Mouse (Mus musculus): ENCODE measurements around the gene Platr17. TPM values are rescaled to one million over a fixed set of nuclear protein-coding genes. Genes with fewer than 3 reads are reported as not detected.
"Not testable (repeated sequence)": the region's sequence is repeated elsewhere in the genome, so short reads cannot be mapped to it uniquely, and the experiment has no call there.

Platr17 gene
- polyA plus RNA-seq (2014; fragmentation: Nextera tagmentation; extraction: Ambion mirVana) = 0.28 TPM in 1 of 2 replicates, not detected in the other

DNA sequence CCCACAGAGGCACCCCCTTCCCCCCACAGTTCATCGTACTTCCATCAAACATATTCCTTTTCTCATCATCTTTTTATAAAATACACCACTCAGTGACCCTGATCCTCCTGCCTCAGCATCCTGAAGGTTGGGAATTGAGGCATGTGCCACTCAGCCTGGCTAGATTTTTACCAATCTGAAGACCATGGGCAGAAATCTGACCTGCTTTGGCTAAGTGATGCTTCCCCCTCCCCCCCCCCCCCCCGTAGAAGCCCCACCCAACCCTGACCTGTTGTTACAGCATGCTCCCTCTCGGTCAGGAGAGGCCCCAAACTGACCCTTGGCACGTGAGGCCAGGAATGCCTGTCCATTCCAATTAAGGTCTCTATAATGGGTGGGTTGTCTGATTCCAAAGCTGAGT is at the start of gene Platr17:
Gene Platr17, plus strand, starts transcription at position 301 of the 400 bp plus-strand sequence.
- ATAC-seq; H3K4me3 ChIP-seq (ENCODE audit: low read depth, low read length); H3K27ac ChIP-seq (ENCODE audit: low read depth, low read length); H3K9me3 ChIP-seq (replicated peaks; ENCODE audit: control insufficient read depth, low read length); H3K36me3 ChIP-seq (ENCODE audit: control insufficient read depth, insufficient read depth, low read length); DNase-seq (ENCODE audit: low spot score); H3K9ac ChIP-seq (ENCODE audit: low read length); H3K27me3 ChIP-seq (replicated peaks; ENCODE audit: control insufficient read depth, insufficient read depth, low read length); H3K4me1 ChIP-seq (ENCODE audit: control insufficient read depth, insufficient read depth, low read length); H3K4me2 ChIP-seq (ENCODE audit: low read length): not testable (repeated sequence)
- WGBS = 47% methylated on average over 3 of the region's 4 CpGs

DNA sequence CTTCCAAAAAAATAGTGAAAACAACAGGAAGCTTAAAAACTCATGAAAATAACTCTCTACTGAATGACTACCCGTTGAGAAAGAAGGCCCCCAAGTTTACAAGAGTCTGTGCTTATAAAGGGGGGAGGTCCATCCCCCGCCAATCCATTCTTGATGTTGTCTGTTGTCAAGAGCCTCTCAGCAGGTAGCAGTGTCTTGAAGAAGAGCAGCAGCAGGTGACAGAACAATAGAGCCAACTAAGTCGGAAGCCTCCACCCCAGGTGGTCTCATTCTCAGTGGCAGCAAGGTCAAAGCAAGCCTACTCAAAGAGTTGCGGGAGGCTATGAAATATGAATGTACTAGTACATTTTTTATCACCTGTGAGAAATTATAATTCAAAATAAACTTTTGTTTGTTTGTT is 47.1 kb upstream of the Platr17 start:
- no peak overlapping the region for H3K4me3 ChIP-seq (ENCODE audit: low read depth, low read length)
- H3K4me2 ChIP-seq (ENCODE audit: low read length) = no peak overlapping the region
- no peaks in the 10 kb centered on the region for H3K36me3 ChIP-seq (ENCODE audit: control insufficient read depth, insufficient read depth, low read length)
- ATAC-seq (no peak), DNase-seq (ENCODE audit: low spot score) (no peak)
- no peak overlapping the region for H3K27ac ChIP-seq (ENCODE audit: low read depth, low read length)
- no peak overlapping the region for H3K9ac ChIP-seq (ENCODE audit: low read length)
- no peaks in the 10 kb centered on the region for H3K27me3 ChIP-seq (replicated peaks; ENCODE audit: control insufficient read depth, insufficient read depth, low read length)
- H3K9me3 ChIP-seq (replicated peaks; ENCODE audit: control insufficient read depth, low read length) = no peaks in the 10 kb centered on the region
- no peaks in the 10 kb centered on the region for H3K4me1 ChIP-seq (ENCODE audit: control insufficient read depth, insufficient read depth, low read length)
- 77% methylated on average over 4 of the region's 4 CpGs for WGBS

- WGBS = 44% methylated on average over 9 of the region's 9 CpGs
- no peak for DNase-seq (ENCODE audit: low spot score)
- no peak overlapping the region for H3K27ac ChIP-seq (ENCODE audit: low read depth, low read length)
- H3K9ac ChIP-seq (ENCODE audit: low read length) = no peak overlapping the region
- H3K4me2 ChIP-seq (ENCODE audit: low read length) = no peak overlapping the region
- no peaks in the 10 kb centered on the region for H3K9me3 ChIP-seq (replicated peaks; ENCODE audit: control insufficient read depth, low read length)
- H3K4me3 ChIP-seq (ENCODE audit: low read depth, low read length) = no peak overlapping the region
- no peaks in the 10 kb centered on the region for H3K4me1 ChIP-seq (ENCODE audit: control insufficient read depth, insufficient read depth, low read length)
- H3K36me3 ChIP-seq (ENCODE audit: control insufficient read depth, insufficient read depth, low read length) = no peaks in the 10 kb centered on the region
- H3K27me3 ChIP-seq (replicated peaks; ENCODE audit: control insufficient read depth, insufficient read depth, low read length) = no peaks in the 10 kb centered on the region
- no peak for ATAC-seq
Measured at GRCm38 (mm10) chr17:33865330-33866030, 39.5 kb upstream of the Platr17 start.

DNA sequence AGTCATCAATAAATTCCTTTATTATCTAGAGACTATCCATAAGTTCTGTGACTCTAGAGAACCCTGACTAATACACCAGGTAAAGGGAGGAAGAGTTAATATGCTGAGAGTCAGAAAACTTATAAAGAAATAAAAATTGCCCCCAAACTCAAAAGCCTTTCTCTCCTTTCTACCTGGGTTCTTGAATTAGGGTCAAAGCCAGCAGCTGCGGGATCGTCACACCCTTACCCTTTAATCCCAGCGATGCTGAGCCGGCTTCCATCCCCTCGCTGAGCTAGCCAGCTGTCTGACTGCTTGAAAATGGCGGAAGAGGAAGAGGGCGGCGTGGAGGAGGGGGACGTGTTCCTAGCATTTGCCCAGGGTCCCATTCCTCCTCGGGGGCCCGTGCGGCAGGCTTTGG is 31.4 kb upstream of the Platr17 start, which contains the start of gene Gm7029:
Gene Gm7029, plus strand, starts transcription at position 301 of the 400 bp plus-strand sequence.
- H3K36me3 ChIP-seq (ENCODE audit: control insufficient read depth, insufficient read depth, low read length) = peaks cover 12% of the 10 kb centered on the region; the same call in 1 of the 2 replicates
- H3K27me3 ChIP-seq (replicated peaks; ENCODE audit: control insufficient read depth, insufficient read depth, low read length); H3K27ac ChIP-seq (ENCODE audit: low read depth, low read length); DNase-seq (ENCODE audit: low spot score); H3K9ac ChIP-seq (ENCODE audit: low read length); H3K4me3 ChIP-seq (ENCODE audit: low read depth, low read length); H3K4me2 ChIP-seq (ENCODE audit: low read length); H3K9me3 ChIP-seq (replicated peaks; ENCODE audit: control insufficient read depth, low read length); ATAC-seq; H3K4me1 ChIP-seq (ENCODE audit: control insufficient read depth, insufficient read depth, low read length): not testable (repeated sequence)
- 90% methylated on average over 3 of the region's 12 CpGs for WGBS

DNA sequence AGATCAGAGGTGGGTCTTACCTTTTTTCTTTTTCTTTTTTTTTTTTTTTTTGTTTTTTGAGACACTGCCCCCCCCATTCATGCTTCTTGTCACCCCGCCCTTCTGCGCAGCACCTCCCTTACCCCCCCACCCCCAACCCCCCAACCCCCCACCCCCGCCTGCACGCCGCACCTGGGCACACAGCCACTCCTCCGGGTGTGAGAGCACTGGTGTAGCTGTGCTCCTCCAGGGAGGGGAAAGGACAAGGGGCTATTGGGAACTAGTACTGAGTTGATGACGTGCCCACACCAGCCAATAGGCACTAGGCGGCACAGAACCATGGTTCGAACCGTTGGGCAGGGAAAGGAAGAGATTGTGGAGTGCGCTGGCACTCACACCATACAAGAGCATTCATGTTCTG is 30.5 kb upstream of the Platr17 start:
- Histone ChIP-seq H3K27me3 (replicated peaks; ENCODE audit: control insufficient read depth, insufficient read depth, low read length) (no peaks in the 10 kb centered on the region), H3K36me3 (ENCODE audit: control insufficient read depth, insufficient read depth, low read length) (peaks cover 18% of the 10 kb centered on the region; the same call in 1 of the 2 replicates), H3K9me3 (replicated peaks; ENCODE audit: control insufficient read depth, low read length) (no peaks in the 10 kb centered on the region), H3K4me3 (ENCODE audit: low read depth, low read length) (no peak overlapping the region), H3K27ac (ENCODE audit: low read depth, low read length) (no peak overlapping the region), H3K4me1 (ENCODE audit: control insufficient read depth, insufficient read depth, low read length) (no peaks in the 10 kb centered on the region), H3K9ac (ENCODE audit: low read length) (no peak overlapping the region), H3K4me2 (ENCODE audit: low read length) (no peak overlapping the region)
- 90% methylated on average over 8 of the region's 11 CpGs for WGBS
- DNase-seq (ENCODE audit: low spot score) = no peak
- no peak for ATAC-seq

- H3K4me1 ChIP-seq (ENCODE audit: control insufficient read depth, insufficient read depth, low read length); H3K27ac ChIP-seq (ENCODE audit: low read depth, low read length); DNase-seq (ENCODE audit: low spot score); H3K9me3 ChIP-seq (replicated peaks; ENCODE audit: control insufficient read depth, low read length); H3K27me3 ChIP-seq (replicated peaks; ENCODE audit: control insufficient read depth, insufficient read depth, low read length); H3K9ac ChIP-seq (ENCODE audit: low read length); H3K4me2 ChIP-seq (ENCODE audit: low read length); H3K4me3 ChIP-seq (ENCODE audit: low read depth, low read length); ATAC-seq: not testable (repeated sequence)
- WGBS = 80% methylated on average over 5 of the region's 5 CpGs
- peaks cover 24% of the 10 kb centered on the region; the same call in 1 of the 2 replicates for H3K36me3 ChIP-seq (ENCODE audit: control insufficient read depth, insufficient read depth, low read length)
Measured at GRCm38 (mm10) chr17:33875797-33876196, 29.1 kb upstream of the Platr17 start.

GRCm38 (mm10) chr17:33884320-33884719 is 20.6 kb upstream of the Platr17 start:
- H3K27me3 ChIP-seq (replicated peaks; ENCODE audit: control insufficient read depth, insufficient read depth, low read length); H3K4me3 ChIP-seq (ENCODE audit: low read depth, low read length); H3K9me3 ChIP-seq (replicated peaks; ENCODE audit: control insufficient read depth, low read length); H3K4me2 ChIP-seq (ENCODE audit: low read length); H3K9ac ChIP-seq (ENCODE audit: low read length); DNase-seq (ENCODE audit: low spot score); H3K4me1 ChIP-seq (ENCODE audit: control insufficient read depth, insufficient read depth, low read length); H3K27ac ChIP-seq (ENCODE audit: low read depth, low read length); ATAC-seq: not testable (repeated sequence)
- WGBS = 94% methylated on average over 9 of the region's 11 CpGs
- H3K36me3 ChIP-seq (ENCODE audit: control insufficient read depth, insufficient read depth, low read length) = peaks cover 35% of the 10 kb centered on the region

DNA sequence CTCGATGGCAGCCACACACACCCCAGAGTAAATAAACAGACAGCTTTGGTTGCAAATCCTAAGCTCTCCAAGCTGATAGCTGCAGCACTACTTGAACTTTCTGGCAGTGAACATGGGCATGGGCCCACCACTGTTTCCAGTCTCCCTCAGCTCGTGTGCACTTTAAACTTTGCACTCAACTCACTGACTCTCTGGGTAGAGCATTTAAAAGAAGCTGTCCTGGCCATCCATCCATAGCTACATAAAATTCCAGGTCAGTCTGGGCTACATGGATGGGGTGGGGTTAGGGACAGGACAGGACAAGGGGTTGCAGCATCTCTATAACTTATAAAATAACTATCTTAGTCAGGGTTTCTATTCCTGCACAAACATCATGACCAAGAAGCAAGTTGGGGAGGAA is 17.1 kb upstream of the Platr17 start:
- WGBS = 82% methylated on average over 2 of the region's 2 CpGs
- not testable (repeated sequence) for H3K27ac ChIP-seq (ENCODE audit: low read depth, low read length); H3K4me3 ChIP-seq (ENCODE audit: low read depth, low read length); H3K9me3 ChIP-seq (replicated peaks; ENCODE audit: control insufficient read depth, low read length); H3K9ac ChIP-seq (ENCODE audit: low read length); H3K27me3 ChIP-seq (replicated peaks; ENCODE audit: control insufficient read depth, insufficient read depth, low read length); DNase-seq (ENCODE audit: low spot score); H3K4me2 ChIP-seq (ENCODE audit: low read length); H3K4me1 ChIP-seq (ENCODE audit: control insufficient read depth, insufficient read depth, low read length); ATAC-seq
- H3K36me3 ChIP-seq (ENCODE audit: control insufficient read depth, insufficient read depth, low read length) = peaks cover 14% of the 10 kb centered on the region

DNA sequence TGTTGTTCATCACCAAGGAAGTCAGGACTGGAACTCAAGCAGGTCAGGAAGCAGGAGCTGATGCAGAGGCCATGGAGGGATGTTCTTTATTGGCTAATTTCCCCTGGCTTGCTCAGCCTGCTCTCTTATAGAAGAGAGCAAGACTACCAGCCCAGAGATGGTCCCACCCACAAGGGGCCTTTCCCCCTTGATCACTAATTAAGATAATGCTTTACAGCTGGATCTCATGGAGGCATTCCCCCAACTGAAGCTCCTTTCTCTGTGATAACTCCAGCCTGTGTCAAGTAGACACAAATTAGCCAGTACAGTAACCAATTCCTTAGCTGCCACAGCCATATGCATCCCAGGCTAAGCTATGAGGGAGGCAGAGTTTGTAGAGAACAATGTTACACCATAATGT is 16.7 kb upstream of the Platr17 start:
- Histone ChIP-seq H3K36me3 (ENCODE audit: control insufficient read depth, insufficient read depth, low read length) (peaks cover 12% of the 10 kb centered on the region), H3K4me2 (ENCODE audit: low read length) (peak overlapping the region; percentile 60)
- H3K9ac ChIP-seq (ENCODE audit: low read length); H3K4me3 ChIP-seq (ENCODE audit: low read depth, low read length); DNase-seq (ENCODE audit: low spot score); H3K4me1 ChIP-seq (ENCODE audit: control insufficient read depth, insufficient read depth, low read length); H3K27me3 ChIP-seq (replicated peaks; ENCODE audit: control insufficient read depth, insufficient read depth, low read length); H3K9me3 ChIP-seq (replicated peaks; ENCODE audit: control insufficient read depth, low read length); H3K27ac ChIP-seq (ENCODE audit: low read depth, low read length); ATAC-seq: not testable (repeated sequence)
